Mouse (Mus musculus) central nervous system, embryonic 11.5 days (tissue): Measurements from ENCODE around the gene Gm11011. TPM values are rescaled to one million over a fixed set of nuclear protein-coding genes. Genes with fewer than 3 reads are reported as not detected.

Source experiments
- polyA plus RNA-seq: library from polyadenylated mRNA; depleted of rRNA; stranded (reverse); fragments of >200 nt; gene quantifications from 2 replicates; pipeline ENCODE4 v1.2.3, GENCODE M21; 2012; rRNA removed

Gm11011 gene
- polyA plus RNA-seq: not detected in 2 replicates

DNA sequence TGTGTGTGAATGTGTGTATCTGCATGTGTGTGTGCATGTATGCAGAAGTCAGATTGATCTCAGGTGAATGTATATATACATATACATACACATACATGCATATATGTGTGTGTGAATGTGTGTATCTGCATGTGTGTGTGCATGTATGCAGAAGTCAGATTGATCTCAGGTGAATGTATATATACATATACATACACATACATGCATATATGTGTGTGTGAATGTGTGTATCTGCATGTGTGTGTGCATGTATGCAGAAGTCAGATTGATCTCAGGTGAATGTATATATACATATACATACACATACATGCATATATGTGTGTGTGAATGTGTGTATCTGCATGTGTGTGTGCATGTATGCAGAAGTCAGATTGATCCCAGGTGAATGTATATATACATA lies at the start of gene Gm11011:
Gm11011 (minus strand) TSS at position 101 of the 400 bp plus-strand sequence.

GRCm38 (mm10) chr2:169632338-169633151 lies 45.0 kb upstream of the Gm11011 start, which contains the start of gene Tshz2:
Tshz2 (plus strand) TSS chr2:169633013.

Other genes with a start within 250 kb of the Gm11011 start
- gene Tshz2, start 45.3 kb upstream of the Gm11011 start, polyA plus RNA-seq: 6.4 and 18.1 TPM in 2 replicates